Mouse (Mus musculus) adrenal gland (tissue): ENCODE measurements at regions not wholly inside any gene's neighbourhood (a gene's known extent, or its start where the extent isn't known, plus 50 kb on each side); places are given as distances from the start of the nearest gene placed in this dataset.

Experiments
- intact Hi-C: fragments of 180-260 bp; cut with DNase I; formaldehyde crosslinking; loops from one replicate; pipeline ENCODE4 v1.15.1; 2025

GRCm38 (mm10) chr12:107831400-107832128 lies 171.8 kb downstream of the Bcl11b start:
- intact Hi-C loops: no loop called here

- intact Hi-C loops: no loop called here
Measured at GRCm38 (mm10) chr12:107833001-107833400, 170.4 kb downstream of the Bcl11b start.

GRCm38 (mm10) chr12:107834512-107834911 lies 168.9 kb downstream of the Bcl11b start:
- intact Hi-C loops: no loop called here

- intact Hi-C loops: no loop called here
Measured at GRCm38 (mm10) chr12:107837741-107838140, 165.7 kb downstream of the Bcl11b start.

GRCm38 (mm10) chr12:107844631-107845030 lies 158.8 kb downstream of the Bcl11b start:
- intact Hi-C loops: no loop called here

- intact Hi-C loops: no loop called here
Measured at GRCm38 (mm10) chr12:107850591-107850990, 152.8 kb downstream of the Bcl11b start.

GRCm38 (mm10) chr12:107852921-107853320 lies 150.5 kb downstream of the Bcl11b start:
- intact Hi-C loops: no loop called here

- intact Hi-C loops: no loop called here
Measured at GRCm38 (mm10) chr12:107855547-107855946, 147.9 kb downstream of the Bcl11b start.

- intact Hi-C loops: no loop called here
Measured at GRCm38 (mm10) chr12:107856421-107857043, 146.9 kb downstream of the Bcl11b start.

- intact Hi-C loops: no loop called here
Measured at GRCm38 (mm10) chr12:107858536-107859280, 144.7 kb downstream of the Bcl11b start.

GRCm38 (mm10) chr12:107859750-107860149 lies 143.7 kb downstream of the Bcl11b start:
- intact Hi-C loops: no loop called here

- intact Hi-C loops: no loop called here
Measured at GRCm38 (mm10) chr12:107860358-107860757, 143.0 kb downstream of the Bcl11b start.
